Mouse (Mus musculus): ENCODE measurements around the gene Lgr6. TPM values are rescaled to one million over a fixed set of nuclear protein-coding genes. Genes with fewer than 3 reads are reported as not detected.

The Lgr6 gene
- polyA plus RNA-seq, 1 experiment from 2014 or later = 0.52 TPM

GRCm38 (mm10) chr1:135131560-135131959, 26.5 kb upstream of the Lgr6 start:
- no peaks in the 10 kb centered on the region for H3K4me1 ChIP-seq (ENCODE audit: control insufficient read depth, insufficient read depth, low read length)
- no peaks in the 10 kb centered on the region for H3K9me3 ChIP-seq (ENCODE audit: control insufficient read depth, low read length)
- DNase-seq (ENCODE audit: low spot score) (no peak), ATAC-seq (ENCODE audit: insufficient read depth, low FRiP score, low TSS enrichment) (no peak)
- H3K27ac ChIP-seq (ENCODE audit: low read depth, low read length) = no peak overlapping the region
- no peak overlapping the region for H3K9ac ChIP-seq (ENCODE audit: low read length)
- no peak overlapping the region for H3K4me2 ChIP-seq (ENCODE audit: low read depth)
- no peak overlapping the region for H3K4me3 ChIP-seq (ENCODE audit: low read depth, low read length)
- no peaks in the 10 kb centered on the region for H3K36me3 ChIP-seq (ENCODE audit: control insufficient read depth, insufficient read depth, low read length)
- H3K27me3 ChIP-seq (ENCODE audit: control insufficient read depth, insufficient read depth, low read length) = no peaks in the 10 kb centered on the region
- 54% methylated on average over 8 of the region's 8 CpGs for WGBS

DNA sequence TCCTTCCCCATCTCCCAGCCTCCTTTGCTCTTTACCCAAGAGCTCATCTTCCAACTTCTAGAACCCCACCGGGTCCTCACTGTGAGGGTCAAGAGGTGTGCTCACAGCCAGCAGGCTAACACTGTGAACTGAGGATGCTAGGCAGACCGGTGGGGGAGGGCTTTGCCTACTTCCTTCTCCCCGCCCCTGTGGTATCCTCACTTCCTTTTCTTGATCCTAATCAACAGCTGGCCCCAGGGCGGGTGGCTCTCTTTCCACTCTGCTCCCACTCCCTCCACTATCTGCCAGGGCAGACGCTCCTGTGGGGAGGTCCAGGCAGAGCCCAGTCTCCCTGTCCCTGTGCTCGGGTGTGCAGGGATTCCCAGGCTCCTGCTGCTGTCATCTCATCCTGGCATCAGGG, 26.0 kb upstream of the Lgr6 start:
- no peak for ATAC-seq (ENCODE audit: insufficient read depth, low FRiP score, low TSS enrichment)
- no peak overlapping the region for H3K27ac ChIP-seq (ENCODE audit: low read depth, low read length)
- WGBS = 36% methylated on average over 6 of the region's 6 CpGs

GRCm38 (mm10) chr1:135130376-135131018, 25.4 kb upstream of the Lgr6 start:
- no peaks in the 10 kb centered on the region for H3K4me1 ChIP-seq (ENCODE audit: control insufficient read depth, insufficient read depth, low read length)
- H3K9me3 ChIP-seq (ENCODE audit: control insufficient read depth, low read length) = no peaks in the 10 kb centered on the region
- no peak overlapping the region for H3K4me3 ChIP-seq (ENCODE audit: low read depth, low read length)
- no peak overlapping the region for H3K9ac ChIP-seq (ENCODE audit: low read length)
- no peak overlapping the region for H3K27ac ChIP-seq (ENCODE audit: low read depth, low read length)
- no peaks in the 10 kb centered on the region for H3K27me3 ChIP-seq (ENCODE audit: control insufficient read depth, insufficient read depth, low read length)
- H3K4me2 ChIP-seq (ENCODE audit: low read depth) = no peak overlapping the region
- DNase-seq (ENCODE audit: low spot score) (no peak), ATAC-seq (ENCODE audit: insufficient read depth, low FRiP score, low TSS enrichment) (no peak)
- no peaks in the 10 kb centered on the region for H3K36me3 ChIP-seq (ENCODE audit: control insufficient read depth, insufficient read depth, low read length)
- WGBS = 57% methylated on average over 2 of the region's 2 CpGs

More for the DNA sequence above, 26.0 kb upstream of the Lgr6 start:
- H3K9ac ChIP-seq (ENCODE audit: low read length) = no peak overlapping the region
- no peak overlapping the region for H3K4me2 ChIP-seq (ENCODE audit: low read depth)
- H3K36me3 ChIP-seq (ENCODE audit: control insufficient read depth, insufficient read depth, low read length) = no peaks in the 10 kb centered on the region
- H3K27me3 ChIP-seq (ENCODE audit: control insufficient read depth, insufficient read depth, low read length) = no peaks in the 10 kb centered on the region
- H3K9me3 ChIP-seq (ENCODE audit: control insufficient read depth, low read length) = no peaks in the 10 kb centered on the region
- no peak overlapping the region for H3K4me3 ChIP-seq (ENCODE audit: low read depth, low read length)
- no peak for DNase-seq (ENCODE audit: low spot score)
- H3K4me1 ChIP-seq (ENCODE audit: control insufficient read depth, insufficient read depth, low read length) = no peaks in the 10 kb centered on the region

DNA sequence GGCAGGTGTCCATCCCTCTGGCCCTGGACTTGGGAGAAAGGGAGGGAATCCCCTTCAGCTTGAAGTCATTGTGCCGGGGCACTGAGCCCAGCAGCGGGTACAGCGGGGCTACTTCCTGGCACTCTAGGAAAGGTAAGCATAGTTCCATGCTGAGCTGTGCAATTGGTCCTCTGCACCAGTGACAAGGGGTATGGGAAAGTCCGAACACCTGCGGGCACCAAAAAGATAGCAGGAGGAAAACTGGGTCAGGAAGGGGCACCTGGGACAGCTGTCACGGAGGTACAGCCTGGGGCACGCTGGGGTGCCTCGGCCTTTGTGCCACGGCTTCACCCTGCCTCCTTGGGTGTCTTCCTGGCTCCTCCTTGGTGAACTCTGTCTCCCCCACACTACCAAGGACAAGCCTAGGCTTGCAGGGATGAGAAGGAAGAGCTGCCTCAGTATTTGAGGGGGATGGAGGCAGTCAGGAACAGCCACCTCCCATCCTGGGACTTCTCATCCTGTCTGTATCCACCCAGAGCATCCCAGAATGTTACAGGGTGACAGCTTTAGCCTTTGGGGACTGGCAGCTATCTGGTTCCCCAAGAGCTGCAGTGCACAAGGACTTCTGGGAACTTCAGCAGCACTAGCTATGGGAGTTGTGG, 24.6 kb upstream of the Lgr6 start:
- H3K9ac ChIP-seq (ENCODE audit: low read length) = no peak overlapping the region
- no peaks in the 10 kb centered on the region for H3K9me3 ChIP-seq (ENCODE audit: control insufficient read depth, low read length)
- no peak overlapping the region for H3K27ac ChIP-seq (ENCODE audit: low read depth, low read length)
- H3K4me3 ChIP-seq (ENCODE audit: low read depth, low read length) = no peak overlapping the region
- H3K4me1 ChIP-seq (ENCODE audit: control insufficient read depth, insufficient read depth, low read length) = no peaks in the 10 kb centered on the region
- ATAC-seq (ENCODE audit: insufficient read depth, low FRiP score, low TSS enrichment) = no peak
- H3K4me2 ChIP-seq (ENCODE audit: low read depth) = no peak overlapping the region
- WGBS = 69% methylated on average over 9 of the region's 9 CpGs
- no peaks in the 10 kb centered on the region for H3K27me3 ChIP-seq (ENCODE audit: control insufficient read depth, insufficient read depth, low read length)
- no peaks in the 10 kb centered on the region for H3K36me3 ChIP-seq (ENCODE audit: control insufficient read depth, insufficient read depth, low read length)
- DNase-seq (ENCODE audit: low spot score) = no peak

GRCm38 (mm10) chr1:135128986-135129385, 23.9 kb upstream of the Lgr6 start:
- H3K4me2 ChIP-seq (ENCODE audit: low read depth) = no peak overlapping the region
- no peak for ATAC-seq (ENCODE audit: insufficient read depth, low FRiP score, low TSS enrichment)
- no peak for DNase-seq (ENCODE audit: low spot score)
- 20% methylated on average over 9 of the region's 9 CpGs for WGBS
- H3K9ac ChIP-seq (ENCODE audit: low read length) = no peak overlapping the region
- no peaks in the 10 kb centered on the region for H3K36me3 ChIP-seq (ENCODE audit: control insufficient read depth, insufficient read depth, low read length)
- no peaks in the 10 kb centered on the region for H3K9me3 ChIP-seq (ENCODE audit: control insufficient read depth, low read length)
- no peak overlapping the region for H3K27ac ChIP-seq (ENCODE audit: low read depth, low read length)
- H3K4me3 ChIP-seq (ENCODE audit: low read depth, low read length) = no peak overlapping the region
- H3K4me1 ChIP-seq (ENCODE audit: control insufficient read depth, insufficient read depth, low read length) = no peaks in the 10 kb centered on the region
- no peaks in the 10 kb centered on the region for H3K27me3 ChIP-seq (ENCODE audit: control insufficient read depth, insufficient read depth, low read length)

GRCm38 (mm10) chr1:135128011-135128441, 22.9 kb upstream of the Lgr6 start:
- 56% methylated on average over 5 of the region's 6 CpGs for WGBS
- ATAC-seq (ENCODE audit: insufficient read depth, low FRiP score, low TSS enrichment) = no peak

GRCm38 (mm10) chr1:135126443-135127027, 21.5 kb upstream of the Lgr6 start:
- Histone ChIP-seq H3K27ac (ENCODE audit: low read depth, low read length) (no peak overlapping the region), H3K9ac (ENCODE audit: low read length) (0 out of 2 replicates have a peak overlapping the region, but pooled peaks have one; percentile 2), H3K9me3 (ENCODE audit: control insufficient read depth, low read length) (no peaks in the 10 kb centered on the region), H3K4me3 (ENCODE audit: low read depth, low read length) (no peak overlapping the region), H3K4me2 (ENCODE audit: low read depth) (no peak overlapping the region), H3K4me1 (ENCODE audit: control insufficient read depth, insufficient read depth, low read length) (no peaks in the 10 kb centered on the region), H3K27me3 (ENCODE audit: control insufficient read depth, insufficient read depth, low read length) (no peaks in the 10 kb centered on the region), H3K36me3 (ENCODE audit: control insufficient read depth, insufficient read depth, low read length) (no peaks in the 10 kb centered on the region)
- ATAC-seq (ENCODE audit: insufficient read depth, low FRiP score, low TSS enrichment) (no peak), DNase-seq (ENCODE audit: low spot score) (no peak)
- WGBS = 61% methylated on average over 4 of the region's 4 CpGs

More at GRCm38 (mm10) chr1:135128011-135128441, 22.9 kb upstream of the Lgr6 start:
- Histone ChIP-seq H3K27me3 (ENCODE audit: control insufficient read depth, insufficient read depth, low read length) (no peaks in the 10 kb centered on the region), H3K4me2 (ENCODE audit: low read depth) (no peak overlapping the region), H3K9me3 (ENCODE audit: control insufficient read depth, low read length) (no peaks in the 10 kb centered on the region), H3K4me1 (ENCODE audit: control insufficient read depth, insufficient read depth, low read length) (no peaks in the 10 kb centered on the region), H3K4me3 (ENCODE audit: low read depth, low read length) (no peak overlapping the region), H3K9ac (ENCODE audit: low read length) (no peak overlapping the region), H3K36me3 (ENCODE audit: control insufficient read depth, insufficient read depth, low read length) (no peaks in the 10 kb centered on the region), H3K27ac (ENCODE audit: low read depth, low read length) (no peak overlapping the region)
- no peak for DNase-seq (ENCODE audit: low spot score)

DNA sequence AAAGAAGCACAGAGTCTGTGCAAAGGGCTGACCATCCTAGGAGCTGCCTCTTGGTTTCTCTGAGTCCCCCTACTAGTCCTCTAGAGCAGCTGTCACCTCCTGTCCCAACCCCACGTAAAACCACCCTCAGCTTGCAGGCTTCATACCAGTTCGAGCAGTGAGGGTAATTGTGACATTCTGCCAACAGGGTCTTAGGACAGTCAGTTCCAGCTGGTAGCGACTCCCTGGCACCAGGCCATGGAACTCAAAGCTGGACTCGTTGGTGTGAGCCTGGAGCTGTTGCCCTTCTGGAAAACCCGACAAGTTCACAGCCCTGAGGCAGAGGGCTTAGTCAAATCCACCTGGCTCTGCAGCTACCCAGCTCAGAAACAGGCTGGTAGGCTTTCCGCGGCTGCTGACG, 20.9 kb upstream of the Lgr6 start:
- ATAC-seq (ENCODE audit: insufficient read depth, low FRiP score, low TSS enrichment) (no peak), DNase-seq (ENCODE audit: low spot score) (no peak)
- no peaks in the 10 kb centered on the region for H3K4me1 ChIP-seq (ENCODE audit: control insufficient read depth, insufficient read depth, low read length)
- H3K27me3 ChIP-seq (ENCODE audit: control insufficient read depth, insufficient read depth, low read length) = no peaks in the 10 kb centered on the region
- H3K4me3 ChIP-seq (ENCODE audit: low read depth, low read length) = no peak overlapping the region
- H3K36me3 ChIP-seq (ENCODE audit: control insufficient read depth, insufficient read depth, low read length) = no peaks in the 10 kb centered on the region
- 70% methylated on average over 8 of the region's 8 CpGs for WGBS
- no peak overlapping the region for H3K9ac ChIP-seq (ENCODE audit: low read length)
- no peaks in the 10 kb centered on the region for H3K9me3 ChIP-seq (ENCODE audit: control insufficient read depth, low read length)
- no peak overlapping the region for H3K4me2 ChIP-seq (ENCODE audit: low read depth)
- H3K27ac ChIP-seq (ENCODE audit: low read depth, low read length) = no peak overlapping the region
